Mouse (Mus musculus) T-helper 17 cell (primary cell): ENCODE results near the gene Apol9a.

Source experiments
- in situ Hi-C, 2 experiments: fragments of 300-600 bp; cut with MboI, MseI; formaldehyde crosslinking; loops; 1 replicate in 1 of 2; 2 replicates in 1 of 2; pipeline ENCODE4 v1.15.1; 2025; ENCODE audit warnings: high pct_unique_total_duplicates in 2 of 2

Apol9a gene

GRCm38 (mm10) chr15:77379921-77380320, 31.0 kb downstream of the Apol9a start:
- in situ Hi-C loops: no loop called here

DNA sequence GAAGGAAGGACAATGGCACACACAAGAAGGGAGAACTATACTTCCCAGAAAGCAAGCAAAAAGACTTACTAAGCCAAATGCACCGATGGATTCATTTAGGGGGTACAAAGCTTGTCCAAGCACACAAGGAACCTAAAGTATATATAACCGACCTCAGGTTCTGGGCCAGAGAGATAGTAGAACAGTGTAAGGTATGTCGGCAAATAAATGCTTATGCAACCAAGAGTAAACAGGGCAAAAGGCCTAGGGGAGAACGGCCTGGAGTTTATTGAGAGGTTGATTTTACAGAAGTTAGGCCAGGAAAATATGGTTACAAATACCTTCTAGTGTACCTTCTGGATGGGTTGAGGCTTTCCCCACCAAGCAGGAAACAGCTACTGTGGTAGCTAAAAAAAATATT, 33.5 kb downstream of the Apol9a start:
- in situ Hi-C loops: no loop called here

DNA sequence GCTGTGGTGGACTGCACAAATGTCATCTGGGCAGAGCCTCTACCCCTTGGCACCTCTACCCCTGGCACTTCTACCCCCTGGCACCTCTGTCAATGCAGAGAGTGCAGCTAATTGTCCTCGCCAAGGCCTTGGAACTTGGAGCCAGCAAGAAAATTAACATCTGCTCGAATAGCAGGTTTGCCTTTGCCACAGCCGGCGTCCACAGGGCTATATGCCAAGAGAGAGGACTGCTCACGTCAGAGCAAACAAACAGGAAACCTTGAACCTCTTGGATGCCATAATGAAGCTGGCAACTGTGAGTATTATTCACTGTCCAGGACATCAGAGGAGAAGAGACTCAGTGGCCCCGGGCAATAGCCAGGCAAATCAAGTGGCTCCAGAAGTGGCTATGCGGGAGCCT, 34.0 kb downstream of the Apol9a start:
- in situ Hi-C loops: no loop called here

DNA sequence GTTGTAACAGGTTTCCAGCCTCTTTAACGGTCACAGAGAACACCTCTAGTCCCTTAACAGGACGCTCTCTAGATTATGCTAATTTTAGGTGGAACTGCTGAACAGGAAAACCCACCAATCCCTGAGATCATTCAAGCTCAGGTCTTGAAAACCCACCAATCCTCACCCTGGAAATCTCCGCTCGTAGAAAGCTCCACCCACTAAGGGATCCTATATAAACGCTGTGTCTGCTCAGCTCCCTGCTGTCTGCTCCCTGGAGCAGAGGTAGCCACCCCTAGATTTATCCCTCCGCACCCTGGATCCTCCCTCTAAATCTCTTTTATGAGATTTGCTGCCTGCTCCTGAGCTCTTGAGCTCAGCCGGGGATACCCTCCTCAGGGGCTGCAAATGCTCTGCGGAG, 40.3 kb downstream of the Apol9a start:
- in situ Hi-C loops: no loop called here

GRCm38 (mm10) chr15:77369981-77370380, 41.0 kb downstream of the Apol9a start:
- in situ Hi-C loops: no loop called here

GRCm38 (mm10) chr15:77368818-77369320, 42.1 kb downstream of the Apol9a start:
- in situ Hi-C loops: no loop called here

DNA sequence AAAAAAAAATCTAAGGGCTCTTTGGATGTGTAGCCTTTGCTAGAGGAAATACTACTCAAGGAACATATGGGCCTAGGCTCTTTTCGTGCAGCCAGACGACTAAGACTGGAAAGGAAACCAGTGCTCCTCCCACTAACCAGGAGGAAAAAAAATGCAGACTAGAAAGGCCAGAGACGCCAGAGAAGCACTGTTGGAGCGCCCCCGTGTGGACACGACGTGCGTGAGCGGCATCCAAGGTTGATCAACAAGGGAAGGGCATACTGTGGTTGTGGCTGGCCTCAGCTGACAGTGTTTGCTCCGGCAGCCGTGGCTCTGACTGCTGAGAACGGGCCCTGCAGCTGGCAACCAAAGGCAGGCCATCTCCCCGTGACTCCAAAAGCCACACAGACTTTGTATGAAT, 42.8 kb downstream of the Apol9a start:
- in situ Hi-C loops: no loop called here

DNA sequence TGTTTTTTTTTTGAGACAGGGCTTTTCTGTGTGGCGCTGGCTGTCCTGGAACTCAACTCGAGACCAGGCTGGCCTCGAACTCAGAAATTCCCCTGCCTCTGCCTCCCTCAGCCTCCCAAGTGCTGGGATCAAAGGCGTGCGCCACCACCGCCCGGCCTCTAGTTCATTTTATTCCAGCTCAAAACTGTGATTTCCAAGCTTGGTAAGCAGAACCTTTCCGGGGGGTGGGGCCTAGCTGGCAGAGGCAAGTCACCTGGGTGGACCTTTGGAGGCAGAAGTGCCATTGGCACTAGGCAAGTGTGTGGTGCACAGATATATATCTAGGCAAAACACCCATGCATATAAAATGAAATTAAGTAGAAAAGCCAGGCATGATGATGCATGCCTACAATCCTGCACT, 43.4 kb downstream of the Apol9a start:
- in situ Hi-C loops: no loop called here

GRCm38 (mm10) chr15:77366706-77367484, 44.0 kb downstream of the Apol9a start:
- in situ Hi-C loops: no loop called here

- in situ Hi-C loops: no loop called here
These were observed 45.0 kb downstream of the Apol9a start for GRCm38 (mm10) chr15:77365700-77366570.

DNA sequence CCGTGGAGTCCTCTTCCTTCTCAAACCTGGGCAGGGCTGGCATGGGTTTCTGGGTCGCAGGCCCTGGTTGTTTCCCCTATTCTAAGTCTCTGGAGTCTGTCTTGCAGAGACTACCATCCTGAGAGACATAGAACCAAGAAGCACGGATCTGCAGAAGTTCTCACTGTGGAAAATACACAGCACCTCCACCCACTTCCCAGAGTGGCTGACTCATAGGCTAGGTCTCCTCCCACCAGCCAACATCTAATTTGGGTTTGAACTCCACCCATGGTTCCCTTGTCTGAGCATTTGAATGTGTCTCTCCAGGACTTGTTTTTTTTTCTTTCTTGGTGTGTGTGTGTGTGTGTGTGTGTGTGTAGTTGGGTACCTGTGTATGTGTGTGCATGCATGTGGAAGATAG, 46.9 kb downstream of the Apol9a start:
- in situ Hi-C loops: no loop called here

GRCm38 (mm10) chr15:77363578-77363977, 47.4 kb downstream of the Apol9a start:
- in situ Hi-C loops: no loop called here

DNA sequence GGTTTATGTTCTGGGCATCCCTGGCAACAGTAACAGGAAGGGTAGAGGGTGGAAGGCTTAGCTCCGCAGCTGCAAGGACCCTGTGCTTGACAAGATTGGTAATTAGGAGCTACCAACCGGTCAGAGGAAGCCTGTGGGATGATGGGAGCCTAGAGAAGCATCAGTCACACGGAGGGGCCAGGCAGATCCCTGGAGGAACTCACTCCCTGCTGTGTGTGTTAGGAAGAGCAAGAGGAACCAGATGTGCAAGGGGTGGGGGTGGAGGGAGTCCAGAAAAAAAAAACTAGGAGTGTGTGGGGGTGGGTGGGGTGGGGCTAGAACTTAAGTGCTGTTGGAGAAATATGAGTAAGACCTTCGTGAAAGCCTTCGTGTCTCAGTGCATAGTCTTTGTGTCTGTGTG, 48.0 kb downstream of the Apol9a start:
- in situ Hi-C loops: no loop called here

DNA sequence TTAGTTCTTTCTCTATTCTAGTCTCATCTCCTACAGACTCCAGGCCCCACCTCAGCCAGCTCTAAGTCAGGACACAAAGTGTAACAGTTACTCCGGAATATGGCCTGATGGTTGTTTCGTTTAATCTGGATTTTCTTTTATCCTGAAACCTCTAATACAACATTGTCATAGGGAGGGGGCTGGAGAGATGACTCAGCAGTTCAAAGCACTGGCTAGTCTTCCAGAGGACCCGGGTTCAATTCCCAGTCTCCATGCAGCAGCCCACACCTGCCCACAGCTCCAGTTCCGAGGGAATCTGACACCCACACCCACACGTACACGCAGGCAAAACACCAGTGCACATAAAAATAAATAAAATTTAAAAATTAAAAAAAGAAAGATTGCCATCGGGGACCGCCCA, 51.0 kb downstream of the Apol9a start:
- in situ Hi-C loops: no loop called here

- in situ Hi-C loops: no loop called here
These were observed 51.4 kb downstream of the Apol9a start for GRCm38 (mm10) chr15:77359486-77359885.

DNA sequence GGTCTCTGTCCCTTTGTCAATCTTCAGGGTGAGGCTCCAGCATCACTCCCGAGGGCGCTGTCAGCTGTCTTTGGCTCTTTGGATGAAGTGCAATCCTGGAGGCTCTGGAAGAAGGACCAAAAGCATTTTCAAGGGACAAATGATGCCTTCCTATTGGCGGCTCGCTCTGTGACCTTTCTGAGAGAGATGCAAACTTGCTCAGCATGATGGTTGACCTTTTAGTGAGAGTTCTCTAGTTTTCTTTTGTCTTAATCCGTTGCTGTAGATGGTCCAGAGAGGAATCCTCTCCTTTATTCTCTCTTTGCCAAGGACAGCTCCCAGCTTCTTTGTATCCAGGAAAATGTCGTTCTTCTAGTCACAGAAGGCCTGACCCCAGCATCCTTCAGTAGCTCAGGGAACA, 51.9 kb downstream of the Apol9a start:
- in situ Hi-C loops: no loop called here

GRCm38 (mm10) chr15:77358320-77359040, 52.5 kb downstream of the Apol9a start:
- in situ Hi-C loops: no loop called here

- in situ Hi-C loops: no loop called here
These were observed 54.6 kb downstream of the Apol9a start for GRCm38 (mm10) chr15:77356248-77356810.

GRCm38 (mm10) chr15:77354848-77355551, 55.9 kb downstream of the Apol9a start:
- in situ Hi-C loops: no loop called here

- in situ Hi-C loops: no loop called here
These were observed 56.5 kb downstream of the Apol9a start for GRCm38 (mm10) chr15:77354496-77354847.
